Mouse (Mus musculus) limb, embryonic 14.5 days (tissue): ENCODE measurements around the gene C2cd3. TPM values are rescaled to one million over a fixed set of nuclear protein-coding genes. Genes with fewer than 3 reads are reported as not detected.

Experiments
- ATAC-seq: fragments of 200-750 bp; cut with Nextera tagmentation; 2 replicates; pipeline ENCODE4 v1.8.0; 2017; ENCODE audit warnings: low read depth, moderate number of reproducible peaks, moderate TSS enrichment; ENCODE audit not compliant: low FRiP score
- DNase-seq: peaks from one replicate; pipeline ENCODE4 v3.0.0-alpha.2; 2015; ENCODE audit warnings: low spot score
- H3K27ac ChIP-seq: fragments of 300-500 bp; sonication (generic); replicated peaks from 2 replicates; pipeline ENCODE4 v1.5.1; 2014; ENCODE audit warnings: low read depth, mild to moderate bottlenecking, low read length, moderate library complexity, mixed read lengths
- H3K27me3 ChIP-seq: fragments of 300-500 bp; sonication (generic); 2 replicates; pipeline ENCODE4 v1.6.1; 2014; ENCODE audit warnings: low read length, mixed read lengths; ENCODE audit not compliant: control insufficient read depth, insufficient read depth
- H3K36me3 ChIP-seq: fragments of 300-500 bp; sonication (generic); 2 replicates; pipeline ENCODE4 v1.6.1; 2014; ENCODE audit warnings: mild to moderate bottlenecking, low read length, moderate library complexity, mixed read lengths; ENCODE audit not compliant: control insufficient read depth, insufficient read depth
- H3K4me1 ChIP-seq: fragments of 300-500 bp; sonication (generic); 2 replicates; pipeline ENCODE4 v1.6.1; 2014; ENCODE audit warnings: antibody characterized with exemption, low read length, mixed read lengths; ENCODE audit not compliant: control insufficient read depth, insufficient read depth
- H3K4me2 ChIP-seq: fragments of 300-500 bp; sonication (generic); replicated peaks from 2 replicates; pipeline ENCODE4 v1.6.1; 2014; ENCODE audit warnings: low read depth, mild to moderate bottlenecking, low read length, moderate library complexity; ENCODE audit not compliant: severe bottlenecking
- H3K4me3 ChIP-seq: fragments of 300-500 bp; sonication (generic); replicated peaks from 2 replicates; pipeline ENCODE4 v1.5.1; 2014; ENCODE audit warnings: low read length
- H3K9ac ChIP-seq: fragments of 300-500 bp; sonication (generic); 2 replicates; pipeline ENCODE4 v1.6.1; 2014; ENCODE audit warnings: mild to moderate bottlenecking, low read depth, low read length, moderate library complexity; ENCODE audit not compliant: severe bottlenecking
- H3K9me3 ChIP-seq: fragments of 300-500 bp; sonication (generic); 2 replicates; pipeline ENCODE4 v1.6.1; 2016; ENCODE audit warnings: low read length; ENCODE audit not compliant: control insufficient read depth
- POLR2A ChIP-seq: fragments of 200-500 bp; IDR thresholded peaks from 2 replicates; pipeline ENCODE4 v1.8.0; 2012; ENCODE audit warnings: inconsistent platforms, mild to moderate bottlenecking, moderate library complexity, borderline replicate concordance; ENCODE audit not compliant: insufficient read depth, insufficient read length; ENCODE audit errors: extremely low read depth
- WGBS: fragments of 180-500 bp; shearing (Covaris S2); extraction: QIAGEN DNeasy Blood & Tissue Kit; methylation state at CpG from one replicate; pipeline ENCODE4 v1.1.7; 2014; 5-methylcytosine and 5-hydroxymethylcytosine counted together
- polyA plus RNA-seq, 2 experiments: library from polyadenylated mRNA; depleted of rRNA in 1 of 2; stranded (reverse) in 1 of 2; unstranded in 1 of 2; fragments of >200 nt; fragmentation: Nextera tagmentation in 1 of 2; extraction: Ambion mirVana in 1 of 2; gene quantifications; 2 replicates each; pipeline versions ENCODE4 v1.2.1 to v1.2.3; 2012 to 2014

The C2cd3 gene
- polyA plus RNA-seq, 2 experiments = 23.5 to 29.3 TPM

DNA sequence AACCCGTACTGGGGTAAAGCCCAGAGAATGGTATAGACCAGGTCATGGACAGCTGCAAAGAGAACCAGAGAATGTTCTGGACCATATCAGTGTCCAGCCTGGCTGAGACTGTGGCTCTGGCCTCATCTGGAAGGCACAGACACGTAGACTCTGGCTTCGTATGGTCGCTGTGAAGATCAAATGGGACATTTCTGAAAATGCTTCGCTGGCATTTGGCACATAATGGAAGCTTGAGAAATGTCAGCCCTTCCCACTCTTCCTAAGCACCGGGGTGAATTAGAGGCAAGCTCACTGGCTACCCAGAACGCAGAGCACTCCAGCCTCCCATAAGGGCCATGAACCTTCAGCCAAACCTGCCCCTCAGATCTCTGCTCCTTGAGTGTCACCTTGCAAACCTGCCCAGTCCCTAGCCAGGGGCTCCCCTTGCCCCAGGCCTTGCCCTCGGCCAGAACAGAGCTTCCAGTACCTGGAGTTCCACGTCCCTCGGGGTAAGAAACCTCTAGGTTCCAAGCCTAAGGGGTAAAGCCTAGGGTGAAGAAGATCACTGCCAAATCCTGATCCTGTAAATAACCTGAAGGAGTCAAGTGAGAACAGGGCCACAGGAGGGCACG is 98.9 kb downstream of the C2cd3 start:
- H3K36me3 ChIP-seq = peaks cover 17% of the 10 kb centered on the region
- no peaks in the 10 kb centered on the region for H3K9me3 ChIP-seq
- no peak for TF ChIP-seq POLR2A
- H3K4me2 ChIP-seq = no peak overlapping the region
- no peak for ATAC-seq
- DNase-seq = no peak
- no peaks in the 10 kb centered on the region for H3K27me3 ChIP-seq
- no peak overlapping the region for H3K4me3 ChIP-seq
- H3K27ac ChIP-seq = no peak overlapping the region
- H3K4me1 ChIP-seq = no peaks in the 10 kb centered on the region
- WGBS = 93% methylated on average over 11 of the region's 11 CpGs
- no peak overlapping the region for H3K9ac ChIP-seq

DNA sequence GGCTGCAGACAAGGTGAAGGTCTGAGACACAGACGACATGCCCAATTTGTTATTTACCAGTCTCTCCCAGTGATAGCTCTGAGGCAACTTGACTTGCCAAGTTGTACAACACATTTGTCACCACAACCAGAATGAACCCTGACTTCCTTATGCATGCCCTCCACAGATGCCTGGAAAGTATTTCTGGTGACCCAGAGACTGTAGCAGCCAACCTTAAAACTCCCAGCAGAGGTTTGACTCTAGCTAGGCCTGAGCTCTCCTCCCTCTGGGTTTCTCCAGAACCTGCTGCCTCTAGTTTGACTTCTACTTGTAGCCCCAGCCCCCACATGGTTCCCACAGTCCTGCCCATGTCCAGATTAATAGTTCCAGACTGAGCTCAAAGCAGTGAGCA is 99.4 kb downstream of the C2cd3 start:
- Histone ChIP-seq H3K36me3 (peaks cover 17% of the 10 kb centered on the region), H3K4me3 (no peak overlapping the region), H3K27me3 (no peaks in the 10 kb centered on the region), H3K27ac (no peak overlapping the region), H3K4me2 (no peak overlapping the region), H3K9me3 (no peaks in the 10 kb centered on the region), H3K9ac (no peak overlapping the region), H3K4me1 (no peaks in the 10 kb centered on the region)
- ATAC-seq (no peak), DNase-seq (no peak)
- 100% methylated on average over 1 of the region's 1 CpGs for WGBS
- TF ChIP-seq POLR2A = no peak

DNA sequence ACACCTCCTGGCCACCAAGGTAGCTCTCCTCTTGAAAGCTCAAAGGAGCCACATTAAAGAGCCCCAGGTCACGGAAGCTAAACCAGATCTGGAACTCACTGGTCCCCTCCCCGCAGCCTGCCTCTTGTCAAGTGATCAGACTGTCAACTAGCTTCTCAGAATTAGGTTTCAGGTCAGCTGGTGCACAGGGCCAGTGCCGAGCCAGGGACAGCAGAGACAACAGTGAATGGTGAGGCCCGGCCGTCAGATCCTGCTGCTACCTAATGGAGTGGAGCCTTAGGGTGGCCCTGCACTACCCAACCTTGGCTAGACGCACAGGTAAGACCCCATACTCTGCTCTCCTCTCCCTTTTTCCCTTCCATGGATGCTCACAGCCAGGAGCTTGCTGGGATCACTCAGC is 100.7 kb downstream of the C2cd3 start, which contains the start of gene Ucp3:
TSS of gene Ucp3 (plus strand) at position 214 of the 400 bp plus-strand sequence.
- Histone ChIP-seq H3K27ac (no peak within 1 kb of the TSS), H3K9ac (no peak within 1 kb of the TSS), H3K27me3 (no peaks in the 10 kb centered on the region), H3K9me3 (no peaks in the 10 kb centered on the region), H3K4me2 (no peak within 1 kb of the TSS), H3K4me1 (no peaks in the 10 kb centered on the region), H3K36me3 (peaks cover 17% of the 10 kb centered on the region), H3K4me3 (no peak within 1 kb of the TSS)
- no peak for ATAC-seq
- WGBS = 83% methylated on average over 6 of the region's 6 CpGs
- TF ChIP-seq POLR2A = no peak
- no peak for DNase-seq

GRCm38 (mm10) chr7:100473846-100474454 is 101.9 kb downstream of the C2cd3 start:
- peaks cover 14% of the 10 kb centered on the region for H3K36me3 ChIP-seq
- H3K27me3 ChIP-seq = no peaks in the 10 kb centered on the region
- 81% methylated on average over 9 of the region's 9 CpGs for WGBS
- no peaks in the 10 kb centered on the region for H3K9me3 ChIP-seq
- H3K4me2 ChIP-seq = no peak overlapping the region
- no peak for ATAC-seq
- no peak overlapping the region for H3K27ac ChIP-seq
- no peak overlapping the region for H3K9ac ChIP-seq
- no peak overlapping the region for H3K4me3 ChIP-seq
- no peaks in the 10 kb centered on the region for H3K4me1 ChIP-seq
- no peak for DNase-seq
- no peak for TF ChIP-seq POLR2A

GRCm38 (mm10) chr7:100474680-100475079 is 102.6 kb downstream of the C2cd3 start:
- peaks cover 6% of the 10 kb centered on the region; the same call in 1 of the 2 replicates for H3K36me3 ChIP-seq
- no peak overlapping the region for H3K27ac ChIP-seq
- no peak for TF ChIP-seq POLR2A
- no peak overlapping the region for H3K9ac ChIP-seq
- H3K9me3 ChIP-seq = no peaks in the 10 kb centered on the region
- H3K4me2 ChIP-seq = no peak overlapping the region
- 61% methylated on average over 1 of the region's 1 CpGs for WGBS
- H3K27me3 ChIP-seq = no peaks in the 10 kb centered on the region
- no peak overlapping the region for H3K4me3 ChIP-seq
- no peak for ATAC-seq
- DNase-seq = no peak
- H3K4me1 ChIP-seq = no peaks in the 10 kb centered on the region
